Mouse (Mus musculus) lung, postnatal 10 days (tissue): ENCODE measurements at regions not wholly inside any gene's neighbourhood (a gene's known extent, or its start where the extent isn't known, plus 50 kb on each side); places are given as distances from the start of the nearest gene placed in this dataset.

Experiments used
- DNase-seq: peaks from one replicate; pipeline ENCODE4 v3.0.0; 2021

- no peak for DNase-seq
These were observed 74.7 kb downstream of the Cep44 start for GRCm38 (mm10) chr8:56476158-56476557.

- DNase-seq = no peak
These were observed 75.7 kb downstream of the Cep44 start for GRCm38 (mm10) chr8:56475138-56475537.

GRCm38 (mm10) chr8:56474335-56474734 lies 76.5 kb downstream of the Cep44 start:
- DNase-seq = no peak

GRCm38 (mm10) chr8:56465091-56465490 lies 85.8 kb downstream of the Cep44 start:
- DNase-seq = no peak

- DNase-seq = no peak
These were observed 99.9 kb downstream of the Cep44 start for GRCm38 (mm10) chr8:56450982-56451381.

GRCm38 (mm10) chr8:56443676-56444075 lies 107.2 kb downstream of the Cep44 start:
- DNase-seq = no peak

GRCm38 (mm10) chr8:56439417-56439816 lies 111.4 kb downstream of the Cep44 start:
- DNase-seq = peak; percentile 3

- no peak for DNase-seq
These were observed 116.0 kb downstream of the Cep44 start for GRCm38 (mm10) chr8:56434826-56435225.

- DNase-seq = no peak
These were observed 117.6 kb downstream of the Hpgd start for GRCm38 (mm10) chr8:56412026-56412425.

GRCm38 (mm10) chr8:56410412-56410811 lies 116.0 kb downstream of the Hpgd start:
- peak; percentile 41 for DNase-seq

GRCm38 (mm10) chr8:56407267-56407666 lies 112.9 kb downstream of the Hpgd start:
- no peak for DNase-seq

- DNase-seq = no peak
These were observed 111.9 kb downstream of the Hpgd start for GRCm38 (mm10) chr8:56406317-56406716.

GRCm38 (mm10) chr8:56397611-56398010 lies 103.2 kb downstream of the Hpgd start:
- DNase-seq = no peak

- DNase-seq = no peak
These were observed 102.0 kb downstream of the Hpgd start for GRCm38 (mm10) chr8:56396352-56396751.

GRCm38 (mm10) chr8:56392626-56393025 lies 98.2 kb downstream of the Hpgd start:
- no peak for DNase-seq

- DNase-seq = no peak
These were observed 97.8 kb downstream of the Hpgd start for GRCm38 (mm10) chr8:56392158-56392557.
